Mouse (Mus musculus): ENCODE results near the gene Chst10. TPM values are rescaled to one million over a fixed set of nuclear protein-coding genes. Genes with fewer than 3 reads are reported as not detected.

Gene Chst10
- total and polyA plus RNA-seq, 3 experiments = 0.31 to 0.43 TPM; not detected in 1

- no peaks in the 10 kb centered on the region for H3K9me3 ChIP-seq (replicated peaks; ENCODE audit: insufficient read depth, low read length)
- peak; percentile 78 to 87 (median 87) for TF ChIP-seq CTCF (IDR thresholded peaks at IDR 0.05 in 2 of 3, conservative IDR thresholded peaks at IDR 0.05 in 1 of 3; ENCODE audit: control insufficient read depth in 1 of 3, insufficient read depth in 1 of 3, low read depth in 2 of 3, low read length in 3 of 3, poor library complexity in 1 of 3, severe bottlenecking in 1 of 3)
- TF ChIP-seq USF1 (IDR thresholded peaks at IDR 0.05; ENCODE audit: low read depth, low read length) = no peak
- peak; percentile 88 for TF ChIP-seq SMC3 (IDR thresholded peaks at IDR 0.05; ENCODE audit: low read depth, low read length)
- TF ChIP-seq ZC3H11A (IDR thresholded peaks at IDR 0.05; ENCODE audit: low read depth, low read length) = peak; percentile 61
- peak; percentile 56; the same call in 1 of the 2 replicates for TF ChIP-seq MAFK (IDR thresholded peaks at IDR 0.05; ENCODE audit: borderline replicate concordance, low read depth, low read length)
- TF ChIP-seq RAD21 (IDR thresholded peaks at IDR 0.05; ENCODE audit: low read depth, low read length) = peak; percentile 60
- no peak for TF ChIP-seq SIN3A (IDR thresholded peaks at IDR 0.05; ENCODE audit: low read length)
- TF ChIP-seq POLR2AphosphoS5 (IDR thresholded peaks at IDR 0.05; ENCODE audit: borderline replicate concordance, low read depth, low read length) = no peak
- DNase-seq (ENCODE audit: low read depth, low spot score) = peak; percentile 71
These were observed 38.8 kb upstream of the Chst10 start for GRCm38 (mm10) chr1:38936780-38937179.

GRCm38 (mm10) chr1:38934668-38935067, 36.7 kb upstream of the Chst10 start:
- Histone ChIP-seq H3K27ac (ENCODE audit: control insufficient read depth, low read depth, low read length) (no peak overlapping the region), H3K4me3 (ENCODE audit: control insufficient read depth in 1 of 2, insufficient read depth in 1 of 2, low read depth in 2 of 2, low read length in 2 of 2) (no peak overlapping the region), H3K9ac (ENCODE audit: control insufficient read depth, low read depth, low read length, poor library complexity, severe bottlenecking) (no peak overlapping the region), H3K79me2 (ENCODE audit: control insufficient read depth, insufficient read depth, low read length, poor library complexity) (no peaks in the 10 kb centered on the region), H3K4me1 (ENCODE audit: control insufficient read depth in 1 of 2, insufficient read depth in 2 of 2, low read length in 2 of 2) (peaks cover 5% of the 10 kb centered on the region in 2 experiments; a peak in 3 of 4 replicates), H3K9me3 (replicated peaks; ENCODE audit: insufficient read depth, low read length) (no peaks in the 10 kb centered on the region), H3K27me3 (ENCODE audit: control insufficient read depth in 1 of 2, insufficient read depth in 2 of 2, low read length in 2 of 2) (no peaks in the 10 kb centered on the region), H3K36me3 (ENCODE audit: control insufficient read depth in 1 of 2, insufficient read depth in 2 of 2, low read length in 2 of 2) (no peaks in the 10 kb centered on the region)
- peak; percentile 49 for DNase-seq (ENCODE audit: low read depth, low spot score)
- TF ChIP-seq ZNF384 (IDR thresholded peaks at IDR 0.05; ENCODE audit: low read depth, low read length) (no peak), SMC3 (IDR thresholded peaks at IDR 0.05; ENCODE audit: low read depth, low read length) (peak; percentile 85), USF1 (IDR thresholded peaks at IDR 0.05; ENCODE audit: low read depth, low read length) (peak; percentile 62), USF2 (IDR thresholded peaks at IDR 0.05; ENCODE audit: borderline replicate concordance in 1 of 2, insufficient read depth in 1 of 2, low read depth in 1 of 2, low read length in 2 of 2) (no peak), MYC (IDR thresholded peaks at IDR 0.05; ENCODE audit: low read depth, low read length) (no peak), MEF2A (IDR thresholded peaks at IDR 0.05; ENCODE audit: extremely low read depth, insufficient replicate concordance, low read depth, low read length, poor library complexity, severe bottlenecking) (no peak), MAX (IDR thresholded peaks at IDR 0.05; ENCODE audit: low read length) (no peak), NELFE (IDR thresholded peaks at IDR 0.05; ENCODE audit: low read depth, low read length) (no peak), ZC3H11A (IDR thresholded peaks at IDR 0.05; ENCODE audit: low read depth, low read length) (peak; percentile 58), BHLHE40 (IDR thresholded peaks at IDR 0.05; ENCODE audit: borderline replicate concordance, low read depth, low read length) (no peak), ZMIZ1 (IDR thresholded peaks at IDR 0.05; ENCODE audit: low read depth, low read length) (no peak), HCFC1 (IDR thresholded peaks at IDR 0.05; ENCODE audit: low read depth, low read length) (no peak), CHD2 (IDR thresholded peaks at IDR 0.05; ENCODE audit: low read length) (no peak), SIN3A (IDR thresholded peaks at IDR 0.05; ENCODE audit: low read length) (no peak), GATA1 (IDR thresholded peaks at IDR 0.05; ENCODE audit: low read depth, low read length) (no peak), TBP (IDR thresholded peaks at IDR 0.05; ENCODE audit: low read depth, low read length) (no peak), POLR2A (IDR thresholded peaks at IDR 0.05; ENCODE audit: control insufficient read depth in 1 of 2, insufficient read depth in 1 of 2, low read depth in 1 of 2, low read length in 2 of 2, poor library complexity in 1 of 2) (no peak), POLR2AphosphoS5 (IDR thresholded peaks at IDR 0.05; ENCODE audit: borderline replicate concordance, low read depth, low read length) (no peak), CHD1 (IDR thresholded peaks at IDR 0.05; ENCODE audit: low read depth, low read length) (no peak), MYB (IDR thresholded peaks at IDR 0.05; ENCODE audit: low read depth, low read length) (no peak), E2F4 (IDR thresholded peaks at IDR 0.05; ENCODE audit: borderline replicate concordance, low read depth, low read length) (no peak), RCOR1 (IDR thresholded peaks at IDR 0.05; ENCODE audit: low read depth, low read length) (no peak), CTCF (IDR thresholded peaks at IDR 0.05 in 2 of 3, conservative IDR thresholded peaks at IDR 0.05 in 1 of 3; ENCODE audit: control insufficient read depth in 1 of 3, insufficient read depth in 1 of 3, low read depth in 2 of 3, low read length in 3 of 3, poor library complexity in 1 of 3, severe bottlenecking in 1 of 3) (peak; percentile 66 to 74 (median 67)), GABPA (IDR thresholded peaks at IDR 0.05; ENCODE audit: low read depth, low read length) (no peak), POLR2AphosphoS2 (IDR thresholded peaks at IDR 0.05; ENCODE audit: low read length) (no peak), ELF1 (IDR thresholded peaks at IDR 0.05; ENCODE audit: low read depth, low read length) (no peak), UBTF (IDR thresholded peaks at IDR 0.05; ENCODE audit: borderline replicate concordance, insufficient read depth, low read depth, low read length) (no peak), EP300 (IDR thresholded peaks at IDR 0.05; ENCODE audit: low read depth in 1 of 2, low read length in 2 of 2) (no peak), MAFK (IDR thresholded peaks at IDR 0.05; ENCODE audit: borderline replicate concordance, low read depth, low read length) (no peak)

More at GRCm38 (mm10) chr1:38936780-38937179, 38.8 kb upstream of the Chst10 start:
- H3K4me1 ChIP-seq (ENCODE audit: control insufficient read depth in 1 of 2, insufficient read depth in 2 of 2, low read length in 2 of 2) = peaks cover 5% of the 10 kb centered on the region in 2 experiments; a peak in 3 of 4 replicates
- H3K36me3 ChIP-seq (ENCODE audit: control insufficient read depth in 1 of 2, insufficient read depth in 2 of 2, low read length in 2 of 2) = no peaks in the 10 kb centered on the region
- no peak overlapping the region for H3K4me3 ChIP-seq (ENCODE audit: control insufficient read depth in 1 of 2, insufficient read depth in 1 of 2, low read depth in 2 of 2, low read length in 2 of 2)
- H3K9ac ChIP-seq (ENCODE audit: control insufficient read depth, low read depth, low read length, poor library complexity, severe bottlenecking) = no peak overlapping the region
- H3K27ac ChIP-seq (ENCODE audit: control insufficient read depth, low read depth, low read length) = no peak overlapping the region
- H3K27me3 ChIP-seq (ENCODE audit: control insufficient read depth in 1 of 2, insufficient read depth in 2 of 2, low read length in 2 of 2) = peaks cover 0 to 2% of the 10 kb centered on the region in 2 experiments; a peak in 1 of 4 replicates
- no peaks in the 10 kb centered on the region for H3K79me2 ChIP-seq (ENCODE audit: control insufficient read depth, insufficient read depth, low read length, poor library complexity)
